Mouse (Mus musculus) central nervous system, embryonic 11.5 days (tissue): ENCODE measurements around the gene Ctnna2. TPM values are rescaled to one million over a fixed set of nuclear protein-coding genes. Genes with fewer than 3 reads are reported as not detected.

ENCODE experiments used
- polyA plus RNA-seq: library from polyadenylated mRNA; depleted of rRNA; stranded (reverse); fragments of >200 nt; gene quantifications from 2 replicates; pipeline ENCODE4 v1.2.3, GENCODE M21; 2012; rRNA removed

Ctnna2 gene
- polyA plus RNA-seq = 36.7 and 49.3 TPM in 2 replicates

DNA sequence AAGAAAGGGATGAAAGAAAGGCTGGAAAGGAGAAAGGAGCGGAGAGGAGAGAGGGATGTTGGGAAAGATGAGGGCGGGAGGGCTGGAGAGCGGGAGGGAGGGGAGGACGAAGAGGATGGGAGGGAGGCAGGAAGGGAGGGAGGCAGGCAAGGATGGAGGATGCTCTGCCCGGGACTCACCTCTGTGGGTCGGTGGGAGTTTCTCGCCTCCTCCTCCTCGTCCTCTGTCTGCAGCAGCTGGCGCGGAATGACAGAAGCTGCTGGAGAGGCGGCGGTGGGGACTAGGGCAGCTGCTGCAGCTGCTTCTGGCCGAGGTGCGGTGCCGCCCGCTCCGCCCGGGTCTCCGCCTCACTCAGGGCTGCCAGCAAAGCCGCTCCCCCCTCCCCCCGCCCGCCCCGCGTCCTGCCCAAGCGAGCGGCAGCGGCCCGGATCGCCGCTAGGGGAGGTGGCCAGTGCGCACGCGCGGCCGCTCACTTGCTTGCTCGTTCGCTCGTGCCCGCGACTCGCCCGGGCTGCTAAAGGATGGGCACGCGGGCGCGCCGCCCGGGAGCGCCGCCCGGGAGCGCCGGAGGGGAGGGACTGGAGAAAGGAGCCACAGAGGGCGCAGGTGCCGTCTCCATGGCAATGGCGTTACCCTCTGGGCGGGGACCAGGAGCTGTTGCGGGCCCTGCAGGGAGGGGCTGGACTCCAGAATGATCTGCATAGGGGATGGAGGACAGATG lies at the start of gene Ctnna2:
Gene Ctnna2 (minus strand): TSS at position 459 of the 721 bp plus-strand sequence.

DNA sequence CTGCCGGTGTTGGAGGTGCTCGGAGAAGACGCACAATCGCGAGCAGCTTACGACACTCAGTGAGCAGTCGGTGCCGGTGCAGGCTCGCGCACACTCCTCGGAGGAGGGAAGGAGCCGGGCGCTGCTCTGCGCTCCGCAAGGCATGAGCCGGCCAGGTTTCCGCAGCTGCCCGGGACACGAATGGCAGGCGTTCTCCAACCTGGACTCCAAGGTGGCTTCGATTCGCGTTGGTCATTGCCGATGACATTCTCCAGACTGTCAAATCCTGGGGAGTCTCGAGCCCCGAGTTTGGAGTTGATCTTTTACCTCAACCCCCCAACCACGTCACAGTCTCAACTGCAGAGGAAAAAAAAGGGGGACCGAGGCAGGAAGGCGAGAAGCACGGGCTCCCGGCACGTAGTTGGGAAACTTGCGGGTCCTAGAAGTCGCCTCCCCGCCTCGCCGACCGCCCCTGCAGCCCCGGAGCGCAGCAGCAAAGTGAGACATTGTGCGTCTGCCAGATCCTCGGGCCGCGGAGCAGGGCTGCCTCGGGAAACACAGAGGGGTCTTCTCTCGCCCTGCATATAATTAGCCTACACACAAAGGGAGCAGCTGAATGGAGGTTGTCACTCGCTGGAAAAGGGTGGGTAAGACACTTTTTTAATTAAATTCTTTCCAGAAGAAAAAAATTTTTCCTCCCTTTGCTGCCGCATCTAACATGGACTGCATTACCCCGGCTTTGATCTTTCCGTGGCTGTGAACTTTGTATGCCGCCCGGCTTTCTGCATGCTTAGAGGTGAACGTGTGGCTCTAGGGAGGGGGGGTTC lies 736.7 kb downstream of the Ctnna2 start, which contains the start of gene Lrrtm1:
Gene Lrrtm1 (plus strand): TSS at position 89 of the 806 bp plus-strand sequence.

